Mouse (Mus musculus) midbrain, postnatal 0 days (tissue): Measurements from ENCODE around the gene Krtap9-5. TPM values are rescaled to one million over a fixed set of nuclear protein-coding genes. Genes with fewer than 3 reads are reported as not detected.

Experiments
- ATAC-seq: fragments of 200-750 bp; cut with Nextera tagmentation; 2 replicates; pipeline ENCODE4 v1.8.0; 2017; ENCODE audit warnings: moderate number of reproducible peaks, mild to moderate bottlenecking, moderate TSS enrichment, moderate library complexity; ENCODE audit not compliant: low FRiP score
- DNase-seq: peaks from one replicate; pipeline ENCODE4 v3.0.0-alpha.2; 2015; ENCODE audit warnings: low spot score
- H3K27ac ChIP-seq: fragments of 300-500 bp; sonication (generic); 2 replicates; pipeline ENCODE4 v1.5.1; 2014; ENCODE audit warnings: low read depth, mild to moderate bottlenecking, low read length, mixed read lengths
- H3K27me3 ChIP-seq: fragments of 300-500 bp; sonication (generic); 2 replicates; pipeline ENCODE4 v1.6.1; 2014; ENCODE audit warnings: low read length, control low read depth, mixed read lengths; ENCODE audit not compliant: insufficient read depth
- H3K36me3 ChIP-seq: fragments of 300-500 bp; sonication (generic); 2 replicates; pipeline ENCODE4 v1.6.1; 2014; ENCODE audit warnings: low read length, control low read depth, mixed read lengths; ENCODE audit not compliant: insufficient read depth
- H3K4me1 ChIP-seq: fragments of 300-500 bp; sonication (generic); 2 replicates; pipeline ENCODE4 v1.6.1; 2014; ENCODE audit warnings: mild to moderate bottlenecking, control low read depth, antibody characterized with exemption, low read length, mixed read lengths; ENCODE audit not compliant: insufficient read depth
- H3K4me2 ChIP-seq: fragments of 300-500 bp; sonication (generic); 2 replicates; pipeline ENCODE4 v1.6.1; 2014; ENCODE audit warnings: low read depth, mild to moderate bottlenecking, low read length, mixed read lengths; ENCODE audit not compliant: poor library complexity, severe bottlenecking
- H3K4me3 ChIP-seq: fragments of 300-500 bp; sonication (generic); 2 replicates; pipeline ENCODE4 v1.5.1; 2014; ENCODE audit warnings: low read depth, mild to moderate bottlenecking, low read length, moderate library complexity
- H3K9ac ChIP-seq: fragments of 300-500 bp; sonication (generic); replicated peaks from 2 replicates; pipeline ENCODE4 v1.6.1; 2014; ENCODE audit warnings: mild to moderate bottlenecking, low read length, moderate library complexity, mixed read lengths; ENCODE audit not compliant: poor library complexity, severe bottlenecking
- H3K9me3 ChIP-seq: fragments of 300-500 bp; sonication (generic); 2 replicates; pipeline ENCODE4 v1.6.1; 2016; ENCODE audit warnings: low read length, control low read depth
- CTCF ChIP-seq: IDR thresholded peaks from 2 replicates; pipeline ENCODE4 v1.5.1; 2016; ENCODE audit warnings: antibody characterized with exemption, mild to moderate bottlenecking
- WGBS: fragments of 180-500 bp; shearing (Covaris S2); extraction: QIAGEN DNeasy Blood & Tissue Kit; methylation state at CpG from one replicate; pipeline ENCODE4 v1.1.7; 2014; 5-methylcytosine and 5-hydroxymethylcytosine counted together
- polyA plus RNA-seq: library from polyadenylated mRNA; unstranded; fragments of >200 nt; fragmentation: Nextera tagmentation; extraction: Ambion mirVana; gene quantifications from 2 replicates; pipeline ENCODE4 v1.2.1, GENCODE M21; 2015
- total RNA-seq: library from RNA; depleted of rRNA; stranded (reverse); fragments of >200 nt; gene quantifications from 2 replicates; pipeline ENCODE4 v1.2.3, GENCODE M21; 2014; rRNA removed

Krtap9-5 gene
- total RNA-seq (not detected in 2 replicates), polyA plus RNA-seq (not detected in 2 replicates)

DNA sequence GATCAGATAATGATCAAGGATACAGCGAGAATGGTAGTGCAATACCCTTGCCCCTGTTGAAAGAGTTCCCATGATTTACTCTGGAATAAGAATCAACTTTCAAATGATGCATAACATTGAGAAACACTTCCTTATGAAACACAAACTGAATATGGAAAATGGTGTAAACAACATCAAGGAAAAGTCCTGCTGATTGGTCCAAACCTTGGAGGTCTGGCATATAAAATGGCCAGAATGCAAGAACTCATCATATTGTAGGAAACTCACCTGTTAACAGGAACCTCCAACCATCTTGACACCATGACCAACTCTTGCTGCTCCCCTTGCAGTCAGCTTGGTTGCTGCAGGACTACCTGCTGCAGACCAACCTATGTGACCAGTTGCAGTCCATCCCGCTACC lies at the start of gene Krtap9-5:
Krtap9-5 (plus strand) TSS at position 301 of the 400 bp plus-strand sequence.
- DNase-seq, result no peak
- H3K9me3 ChIP-seq, result no peaks in the 10 kb centered on the region
- no peak within 1 kb of the TSS for H3K4me2 ChIP-seq
- 95% methylated on average over 2 of the region's 2 CpGs for WGBS
- no peak within 1 kb of the TSS for H3K9ac ChIP-seq
- ATAC-seq, result no peak
- no peak for TF ChIP-seq CTCF
- no peaks in the 10 kb centered on the region for H3K4me1 ChIP-seq
- H3K27me3 ChIP-seq, result no peaks in the 10 kb centered on the region
- H3K36me3 ChIP-seq, result no peaks in the 10 kb centered on the region
- H3K27ac ChIP-seq, result no peak within 1 kb of the TSS
- H3K4me3 ChIP-seq, result no peak within 1 kb of the TSS

- H3K4me1 ChIP-seq, result no peaks in the 10 kb centered on the region
- TF ChIP-seq CTCF, result no peak
- no peak for DNase-seq
- H3K4me3 ChIP-seq, result no peak within 1 kb of the TSS
- no peak for ATAC-seq
- no peaks in the 10 kb centered on the region for H3K9me3 ChIP-seq
- 85% methylated on average over 2 of the region's 2 CpGs for WGBS
- H3K36me3 ChIP-seq, result no peaks in the 10 kb centered on the region
- H3K4me2 ChIP-seq, result no peak within 1 kb of the TSS
- no peak within 1 kb of the TSS for H3K9ac ChIP-seq
- no peak within 1 kb of the TSS for H3K27ac ChIP-seq
- no peaks in the 10 kb centered on the region for H3K27me3 ChIP-seq
Measured at GRCm38 (mm10) chr11:99907620-99908019, 40.7 kb upstream of the Krtap9-5 start, which contains the start of gene Krtap31-1. TSS of gene Krtap31-1 (plus strand) at chr11:99907920.

- DNase-seq (no peak), ATAC-seq (no peak)
- no peak within 1 kb of the TSS for H3K27ac ChIP-seq
- H3K4me2 ChIP-seq, result no peak within 1 kb of the TSS
- 94% methylated on average over 3 of the region's 3 CpGs for WGBS
- no peaks in the 10 kb centered on the region for H3K36me3 ChIP-seq
- H3K9me3 ChIP-seq, result no peaks in the 10 kb centered on the region
- no peak for TF ChIP-seq CTCF
- no peaks in the 10 kb centered on the region for H3K4me1 ChIP-seq
- H3K9ac ChIP-seq, result no peak within 1 kb of the TSS
- H3K4me3 ChIP-seq, result no peak within 1 kb of the TSS
- no peaks in the 10 kb centered on the region for H3K27me3 ChIP-seq
Measured at GRCm38 (mm10) chr11:99914451-99914850, 33.8 kb upstream of the Krtap9-5 start, which contains the start of gene Gm11565. TSS of gene Gm11565 (plus strand) at chr11:99914751.

DNA sequence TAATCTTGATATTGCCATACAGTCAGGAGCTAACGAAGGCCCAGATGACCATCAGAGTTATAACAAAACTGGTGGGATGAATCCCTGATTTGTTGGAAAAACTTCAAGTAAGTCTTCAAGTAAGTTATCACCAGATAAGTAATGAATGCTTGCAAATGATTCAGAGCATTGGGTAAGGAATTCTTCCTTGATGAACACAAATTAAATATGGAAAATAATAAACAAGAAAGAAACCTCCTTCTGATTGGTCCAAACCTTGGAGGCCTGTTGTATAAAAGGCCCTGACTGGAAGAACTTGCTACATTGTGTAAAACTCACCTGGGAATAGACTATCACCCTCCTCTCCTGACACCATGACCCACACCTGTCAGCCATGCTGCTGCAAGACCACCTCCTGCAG lies 12.3 kb upstream of the Krtap9-5 start, which contains the start of gene Krtap31-2:
Krtap31-2 (plus strand) TSS at position 301 of the 400 bp plus-strand sequence.
- no peak for DNase-seq
- Histone ChIP-seq H3K36me3 (no peaks in the 10 kb centered on the region), H3K4me3 (no peak within 1 kb of the TSS), H3K4me1 (no peaks in the 10 kb centered on the region), H3K9me3 (no peaks in the 10 kb centered on the region), H3K27ac (no peak within 1 kb of the TSS), H3K27me3 (no peaks in the 10 kb centered on the region), H3K4me2 (no peak within 1 kb of the TSS), H3K9ac (no peak within 1 kb of the TSS)
- 94% methylated on average over 1 of the region's 1 CpGs for WGBS
- no peak for ATAC-seq
- TF ChIP-seq CTCF, result no peak

DNA sequence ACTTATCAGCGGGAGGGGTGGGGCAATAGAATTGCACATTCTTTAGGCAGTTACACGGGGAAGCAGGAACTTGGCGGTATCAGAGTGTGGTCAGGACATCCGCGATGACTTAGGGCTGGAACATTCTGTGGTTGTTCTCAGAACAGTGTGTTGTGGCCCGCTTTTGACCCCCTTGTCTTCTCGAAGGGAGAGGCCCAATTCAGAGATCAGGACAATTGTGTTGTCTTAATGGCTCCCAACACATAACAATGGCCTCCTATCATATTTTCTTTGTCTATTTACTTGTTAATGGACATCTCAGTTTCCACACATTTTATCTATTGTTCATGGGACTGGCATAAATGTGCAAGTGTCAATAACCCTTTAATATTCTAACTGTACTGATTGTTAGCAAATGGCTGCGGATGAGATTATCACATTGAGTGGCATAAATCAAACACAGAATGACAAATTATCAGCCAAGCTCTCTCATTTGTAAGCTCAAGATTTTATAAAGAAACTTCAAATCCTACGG lies 10.5 kb upstream of the Krtap9-5 start:
- no peak for ATAC-seq
- no peaks in the 10 kb centered on the region for H3K36me3 ChIP-seq
- 82% methylated on average over 9 of the region's 9 CpGs for WGBS

DNA sequence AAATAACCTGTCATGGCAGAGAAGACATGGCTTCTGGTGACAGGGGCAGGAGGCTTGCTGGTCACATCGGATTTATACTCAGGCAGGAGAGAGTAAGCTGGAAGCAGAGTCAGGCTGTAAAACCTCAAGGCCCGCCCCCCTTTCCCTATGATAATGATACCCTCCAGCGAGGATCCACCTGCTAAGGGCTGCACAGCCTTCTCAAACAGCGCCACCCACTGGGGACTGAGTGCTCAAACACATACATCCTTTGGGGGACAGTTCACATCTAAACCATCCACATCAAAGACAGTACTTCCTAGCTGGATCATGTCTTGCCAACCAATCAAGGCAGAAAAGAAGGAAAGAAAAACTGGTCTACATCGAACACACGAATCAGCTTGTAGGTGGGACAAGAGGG lies 15.9 kb downstream of the Krtap9-5 start:
- no peak overlapping the region for H3K4me2 ChIP-seq
- H3K27ac ChIP-seq, result no peak overlapping the region
- no peaks in the 10 kb centered on the region for H3K4me1 ChIP-seq
- H3K9me3 ChIP-seq, result no peaks in the 10 kb centered on the region
- H3K9ac ChIP-seq, result no peak overlapping the region
- 49% methylated on average over 6 of the region's 6 CpGs for WGBS
- DNase-seq (no peak), ATAC-seq (no peak)
- no peaks in the 10 kb centered on the region for H3K27me3 ChIP-seq
- H3K36me3 ChIP-seq, result no peaks in the 10 kb centered on the region
- TF ChIP-seq CTCF, result no peak
- H3K4me3 ChIP-seq, result no peak overlapping the region

More for the DNA sequence above, 10.5 kb upstream of the Krtap9-5 start:
- H3K4me1 ChIP-seq, result no peaks in the 10 kb centered on the region
- TF ChIP-seq CTCF, result no peak
- no peaks in the 10 kb centered on the region for H3K27me3 ChIP-seq
- no peak overlapping the region for H3K27ac ChIP-seq
- no peak overlapping the region for H3K4me3 ChIP-seq
- no peak for DNase-seq
- H3K9ac ChIP-seq, result no peak overlapping the region
- H3K4me2 ChIP-seq, result no peak overlapping the region
- no peaks in the 10 kb centered on the region for H3K9me3 ChIP-seq
